Mouse (Mus musculus): ENCODE data around the gene Cox11.

Cox11 gene

DNA sequence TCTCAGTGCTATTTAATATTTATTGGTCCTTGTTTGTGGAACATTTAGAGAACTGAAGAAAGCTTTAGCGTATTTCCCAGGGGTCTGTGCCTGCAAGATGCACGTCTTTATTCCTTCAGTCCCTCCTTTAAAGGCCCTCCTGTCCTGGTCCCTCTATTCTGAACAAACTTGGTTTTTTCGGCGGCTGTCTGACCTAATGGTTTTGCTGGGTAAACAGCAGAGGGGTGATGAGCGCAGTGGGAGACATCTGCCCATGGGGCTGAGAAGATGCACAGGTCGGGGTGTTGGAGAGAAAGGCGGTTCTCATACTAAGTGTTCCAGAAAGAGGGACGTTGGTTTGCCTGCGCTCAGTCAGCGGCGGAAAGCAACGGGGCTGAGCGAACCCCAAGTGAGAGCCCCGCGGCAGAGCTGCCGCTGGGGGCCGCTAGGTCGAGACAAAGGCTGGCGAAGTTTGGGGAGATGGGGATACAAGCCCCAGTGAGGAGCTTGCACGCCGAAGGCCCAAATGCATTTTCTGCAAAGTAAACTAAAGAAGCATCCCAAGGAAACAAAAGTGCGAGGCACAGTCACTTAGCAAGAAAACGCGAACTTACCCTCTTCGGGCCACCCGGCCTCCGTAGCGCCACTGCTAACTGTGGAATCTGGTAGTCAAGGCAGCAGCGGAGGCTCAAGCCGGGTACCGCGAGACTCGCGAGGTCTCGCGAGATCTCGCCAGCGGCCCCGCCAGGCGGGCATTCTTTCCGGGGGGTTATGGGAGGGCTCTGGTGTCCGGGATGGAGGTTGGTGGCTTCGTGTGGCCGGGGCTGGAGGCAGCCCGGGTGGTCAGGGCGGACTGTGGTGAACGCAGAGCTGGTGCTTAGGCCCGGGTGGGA lies at the start of gene Cox11, which contains the start of gene Stxbp4:
Gene Cox11, plus strand, starts transcription at position 734 of the 872 bp plus-strand sequence.
Gene Stxbp4, minus strand, starts transcription at position 645 of the 872 bp plus-strand sequence.
- no peaks in the 10 kb centered on the region for H3K36me3 ChIP-seq (ENCODE audit: control insufficient read depth, insufficient read depth, low read length, poor library complexity, severe bottlenecking)
- peak; percentile 94 for DNase-seq (ENCODE audit: low read depth, low spot score)
- H3K27me3 ChIP-seq (ENCODE audit: control insufficient read depth, insufficient read depth, low read length, poor library complexity, severe bottlenecking), result no peaks in the 10 kb centered on the region

DNA sequence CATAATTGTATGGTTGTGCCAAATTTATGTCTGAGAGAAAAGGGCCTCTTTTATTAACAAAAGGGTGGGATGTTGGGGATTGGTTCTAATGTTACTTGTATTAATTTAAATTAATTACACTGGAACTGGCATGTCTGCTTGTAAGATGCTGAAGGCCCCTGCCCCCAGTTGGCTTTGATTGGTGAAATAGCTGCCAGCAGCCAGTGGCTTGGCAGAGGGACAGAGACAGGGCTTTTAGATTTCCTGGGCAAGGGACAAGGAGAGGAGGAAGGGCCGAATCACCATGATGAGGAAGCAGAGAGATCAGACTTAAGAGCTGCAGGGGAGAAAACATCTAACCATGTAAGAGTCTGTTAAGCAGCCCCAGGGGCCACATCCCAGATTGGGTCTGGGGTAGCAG lies 47.0 kb upstream of the Cox11 start:
- Histone ChIP-seq H3K27me3 (ENCODE audit: control insufficient read depth, insufficient read depth, low read length, poor library complexity, severe bottlenecking) (no peaks in the 10 kb centered on the region), H3K36me3 (ENCODE audit: control insufficient read depth, insufficient read depth, low read length, poor library complexity, severe bottlenecking) (no peaks in the 10 kb centered on the region)
- DNase-seq (ENCODE audit: low read depth, low spot score), result no peak

DNA sequence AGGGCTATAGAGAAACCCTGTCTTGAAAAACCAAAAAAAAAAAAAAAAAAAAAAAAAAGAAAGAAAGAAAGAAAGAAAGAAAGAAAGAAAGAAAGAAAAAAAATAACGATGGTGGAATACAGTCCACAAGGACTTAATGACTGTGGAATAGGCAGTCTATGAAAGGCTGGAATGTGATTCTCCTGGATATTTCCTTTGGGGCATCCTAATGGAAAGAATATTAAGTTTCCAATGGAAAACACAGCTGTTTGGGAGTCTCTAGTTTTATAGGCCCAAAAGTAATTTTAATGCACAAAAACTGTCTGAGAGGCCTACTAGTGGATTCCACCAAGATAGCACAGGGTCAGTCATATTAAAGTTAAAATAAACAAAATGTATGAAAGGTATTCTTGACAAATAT lies 42.1 kb upstream of the Cox11 start:
- DNase-seq (ENCODE audit: low read depth, low spot score), result no peak
- Histone ChIP-seq H3K27me3 (ENCODE audit: control insufficient read depth, insufficient read depth, low read length, poor library complexity, severe bottlenecking) (no peaks in the 10 kb centered on the region), H3K36me3 (ENCODE audit: control insufficient read depth, insufficient read depth, low read length, poor library complexity, severe bottlenecking) (no peaks in the 10 kb centered on the region)

DNA sequence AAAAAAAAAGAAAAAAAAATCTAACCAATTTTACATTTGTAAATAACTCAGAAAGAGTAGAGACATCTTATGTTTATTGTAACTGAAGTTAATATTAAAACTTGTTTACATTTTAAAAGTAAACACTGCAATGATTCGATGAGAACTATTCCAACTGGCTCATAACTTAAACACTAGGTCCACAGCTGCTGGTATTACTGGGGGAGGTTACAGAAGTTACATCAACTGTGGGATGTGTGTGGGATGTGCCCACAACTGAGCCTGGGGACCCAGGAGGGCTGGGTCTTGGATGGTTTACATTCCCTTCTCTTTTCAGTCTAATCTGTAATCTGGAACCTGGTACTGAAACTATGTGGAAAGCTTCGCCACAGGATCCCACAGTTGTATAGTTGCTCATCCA lies 34.9 kb upstream of the Cox11 start:
- H3K27me3 ChIP-seq (ENCODE audit: control insufficient read depth, insufficient read depth, low read length, poor library complexity, severe bottlenecking), result no peaks in the 10 kb centered on the region
- no peak for DNase-seq (ENCODE audit: low read depth, low spot score)
- no peaks in the 10 kb centered on the region for H3K36me3 ChIP-seq (ENCODE audit: control insufficient read depth, insufficient read depth, low read length, poor library complexity, severe bottlenecking)

DNA sequence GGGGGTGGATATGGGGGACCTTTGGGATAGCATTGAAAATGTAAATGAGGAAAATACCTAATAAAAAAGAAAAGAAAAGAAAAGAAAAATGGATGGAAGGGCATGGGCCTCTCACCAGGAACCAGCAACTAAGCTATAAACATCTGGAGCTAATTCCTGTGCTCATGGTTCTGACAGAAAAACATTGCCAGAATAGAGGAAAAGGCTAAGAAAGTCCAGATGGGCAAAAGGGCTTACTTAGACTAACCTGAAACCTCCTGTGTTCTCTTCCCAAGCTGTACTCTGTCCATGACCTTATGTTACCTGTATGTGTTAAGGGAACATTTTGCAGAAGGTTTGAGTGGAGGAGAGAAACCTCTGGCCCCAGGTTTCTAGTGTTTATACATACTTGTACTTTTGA lies 25.9 kb upstream of the Cox11 start:
- no peak for DNase-seq (ENCODE audit: low read depth, low spot score)
- H3K36me3 ChIP-seq (ENCODE audit: control insufficient read depth, insufficient read depth, low read length, poor library complexity, severe bottlenecking), result no peaks in the 10 kb centered on the region
- no peaks in the 10 kb centered on the region for H3K27me3 ChIP-seq (ENCODE audit: control insufficient read depth, insufficient read depth, low read length, poor library complexity, severe bottlenecking)

DNA sequence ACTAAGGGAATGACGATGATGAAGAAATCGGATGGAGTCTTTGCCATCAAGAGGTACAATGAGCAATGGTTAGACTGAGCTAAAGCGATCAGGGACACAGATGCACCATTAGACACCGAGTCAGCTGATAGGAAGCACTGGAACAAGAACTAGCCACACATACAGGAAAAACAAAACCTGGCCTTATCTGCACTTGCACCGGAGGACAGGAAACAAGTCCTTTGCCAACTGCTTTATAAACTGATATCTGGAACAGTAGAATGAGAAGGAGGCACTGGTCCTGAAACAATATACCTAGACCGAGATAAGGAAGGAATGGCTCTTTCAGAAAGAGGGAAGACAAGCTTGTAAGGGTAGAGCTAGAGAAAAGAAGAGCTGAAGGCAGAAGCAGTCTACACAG lies 23.2 kb upstream of the Cox11 start:
- no peaks in the 10 kb centered on the region for H3K27me3 ChIP-seq (ENCODE audit: control insufficient read depth, insufficient read depth, low read length, poor library complexity, severe bottlenecking)
- DNase-seq (ENCODE audit: low read depth, low spot score), result no peak
- H3K36me3 ChIP-seq (ENCODE audit: control insufficient read depth, insufficient read depth, low read length, poor library complexity, severe bottlenecking), result no peaks in the 10 kb centered on the region

DNA sequence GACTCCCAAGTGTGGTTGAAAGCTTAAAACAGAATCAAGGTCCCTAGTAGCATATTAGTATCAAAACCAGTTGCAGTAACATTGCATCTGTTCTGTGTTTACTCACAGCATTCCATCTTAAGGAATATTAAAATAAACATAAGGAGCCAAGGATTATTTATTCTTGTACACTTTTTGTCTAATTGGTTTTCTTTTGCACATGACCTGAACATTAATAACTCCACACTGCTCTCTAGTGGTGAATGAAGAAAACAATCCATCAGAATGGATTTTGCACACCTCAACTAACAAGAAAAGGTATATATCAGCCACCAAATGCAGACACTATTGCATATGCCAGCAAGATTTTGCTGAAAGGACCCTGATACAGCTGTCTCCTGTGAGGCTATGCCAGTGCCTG lies 21.5 kb upstream of the Cox11 start:
- no peaks in the 10 kb centered on the region for H3K36me3 ChIP-seq (ENCODE audit: control insufficient read depth, insufficient read depth, low read length, poor library complexity, severe bottlenecking)
- H3K27me3 ChIP-seq (ENCODE audit: control insufficient read depth, insufficient read depth, low read length, poor library complexity, severe bottlenecking), result no peaks in the 10 kb centered on the region
- DNase-seq (ENCODE audit: low read depth, low spot score), result peak; percentile 44

DNA sequence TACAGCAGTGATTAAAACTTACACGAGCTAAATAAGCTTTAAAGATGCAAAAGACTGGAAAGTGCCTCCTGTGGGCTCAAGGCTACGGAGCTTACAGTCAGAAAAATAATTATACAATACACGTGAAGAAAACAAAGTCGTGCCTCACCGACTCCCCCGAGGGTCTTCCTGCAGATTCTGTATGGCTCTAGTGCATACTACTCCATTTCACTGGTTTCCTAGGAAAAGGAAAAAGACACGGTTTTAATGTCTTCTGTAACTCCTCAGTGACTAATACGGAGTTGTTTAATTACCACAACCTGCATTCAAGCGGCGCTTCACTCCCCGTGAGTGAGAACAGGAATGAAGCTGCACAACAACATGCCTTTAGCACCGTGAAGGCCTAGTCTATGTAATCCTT lies 15.9 kb upstream of the Cox11 start:
- DNase-seq (ENCODE audit: low read depth, low spot score), result no peak
- Histone ChIP-seq H3K27me3 (ENCODE audit: control insufficient read depth, insufficient read depth, low read length, poor library complexity, severe bottlenecking) (no peaks in the 10 kb centered on the region), H3K36me3 (ENCODE audit: control insufficient read depth, insufficient read depth, low read length, poor library complexity, severe bottlenecking) (no peaks in the 10 kb centered on the region)

DNA sequence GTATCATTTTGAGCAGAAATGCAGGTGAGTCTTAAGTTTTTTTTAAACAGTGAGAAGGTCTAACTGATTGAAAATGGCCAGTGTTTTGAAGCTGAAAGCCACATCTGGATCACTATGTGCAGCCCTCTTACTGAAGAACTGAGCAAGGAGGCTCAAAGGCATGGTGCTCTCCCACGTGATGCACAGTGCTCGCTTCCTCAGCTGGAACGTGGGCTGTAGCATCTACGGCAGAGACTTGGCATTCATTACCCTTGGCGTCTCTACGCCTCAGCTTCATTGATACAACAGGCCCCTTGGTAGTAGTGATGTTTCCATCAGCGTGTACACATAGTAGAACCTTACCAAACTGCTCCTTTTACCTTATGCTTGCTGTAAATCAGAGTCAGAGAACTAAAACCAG lies 15.5 kb upstream of the Cox11 start:
- H3K36me3 ChIP-seq (ENCODE audit: control insufficient read depth, insufficient read depth, low read length, poor library complexity, severe bottlenecking), result no peaks in the 10 kb centered on the region
- no peak for DNase-seq (ENCODE audit: low read depth, low spot score)
- H3K27me3 ChIP-seq (ENCODE audit: control insufficient read depth, insufficient read depth, low read length, poor library complexity, severe bottlenecking), result no peaks in the 10 kb centered on the region

DNA sequence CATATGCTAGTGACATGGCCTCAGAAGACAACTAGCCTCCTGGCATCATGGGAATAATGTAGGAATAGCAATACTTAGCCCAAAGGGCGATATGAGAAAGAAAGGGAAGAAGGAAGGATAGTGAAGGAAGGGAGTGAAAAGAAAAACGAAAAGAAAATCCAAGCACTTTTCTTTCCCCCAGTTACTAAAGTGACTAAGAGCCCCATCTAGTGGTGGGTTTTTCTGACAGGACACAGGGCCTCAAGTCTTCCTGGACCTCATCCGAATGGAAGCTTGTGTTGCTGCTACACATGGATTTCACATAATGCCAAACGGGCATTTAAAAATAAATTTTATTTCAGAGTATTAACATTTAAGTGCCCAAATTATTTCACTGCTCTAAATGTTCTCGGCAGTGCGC lies 14.5 kb upstream of the Cox11 start:
- DNase-seq (ENCODE audit: low read depth, low spot score), result peak; percentile 60
- no peaks in the 10 kb centered on the region for H3K27me3 ChIP-seq (ENCODE audit: control insufficient read depth, insufficient read depth, low read length, poor library complexity, severe bottlenecking)

DNA sequence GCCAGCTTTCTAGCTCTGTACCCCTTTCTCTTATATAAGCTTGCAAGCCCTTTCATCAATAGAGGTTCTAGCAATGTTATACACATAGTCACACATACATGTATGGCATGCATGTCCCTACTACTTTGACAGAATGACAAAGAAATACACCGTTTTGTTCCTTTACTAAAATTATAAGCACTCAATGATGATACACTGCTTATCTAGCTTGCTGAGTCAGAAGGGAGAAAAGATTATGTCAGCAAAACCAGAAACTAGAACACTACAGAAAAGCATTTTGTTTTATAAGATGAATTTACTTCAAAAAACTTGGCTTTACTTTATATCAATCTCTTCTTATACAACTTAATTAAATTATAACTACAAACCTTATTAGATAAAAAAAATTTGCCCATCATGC lies 12.8 kb upstream of the Cox11 start:
- no peak for DNase-seq (ENCODE audit: low read depth, low spot score)
- H3K27me3 ChIP-seq (ENCODE audit: control insufficient read depth, insufficient read depth, low read length, poor library complexity, severe bottlenecking), result no peaks in the 10 kb centered on the region
- H3K36me3 ChIP-seq (ENCODE audit: control insufficient read depth, insufficient read depth, low read length, poor library complexity, severe bottlenecking), result no peaks in the 10 kb centered on the region

More for the DNA sequence above, 14.5 kb upstream of the Cox11 start:
- H3K36me3 ChIP-seq (ENCODE audit: control insufficient read depth, insufficient read depth, low read length, poor library complexity, severe bottlenecking), result no peaks in the 10 kb centered on the region

DNA sequence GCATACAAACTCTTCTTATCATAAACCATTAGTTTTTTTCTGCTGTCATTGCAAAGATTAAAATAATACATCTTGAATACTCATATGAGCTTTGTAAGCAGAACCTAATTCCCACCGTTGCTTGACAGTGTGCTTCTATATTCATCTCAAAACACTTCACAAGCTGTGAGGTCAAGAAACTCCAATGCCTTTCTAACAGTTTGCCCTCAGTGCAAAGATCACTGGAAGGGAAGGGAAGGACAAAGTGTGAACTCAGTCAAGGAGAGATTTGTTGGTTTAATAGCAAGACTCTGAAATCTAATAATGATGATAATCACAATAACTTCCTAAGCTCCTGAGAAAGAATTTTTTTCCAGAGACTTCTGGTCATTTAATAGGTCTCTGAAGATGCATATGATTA lies 10.2 kb upstream of the Cox11 start:
- DNase-seq (ENCODE audit: low read depth, low spot score), result no peak
- H3K27me3 ChIP-seq (ENCODE audit: control insufficient read depth, insufficient read depth, low read length, poor library complexity, severe bottlenecking), result no peaks in the 10 kb centered on the region
- no peaks in the 10 kb centered on the region for H3K36me3 ChIP-seq (ENCODE audit: control insufficient read depth, insufficient read depth, low read length, poor library complexity, severe bottlenecking)

DNA sequence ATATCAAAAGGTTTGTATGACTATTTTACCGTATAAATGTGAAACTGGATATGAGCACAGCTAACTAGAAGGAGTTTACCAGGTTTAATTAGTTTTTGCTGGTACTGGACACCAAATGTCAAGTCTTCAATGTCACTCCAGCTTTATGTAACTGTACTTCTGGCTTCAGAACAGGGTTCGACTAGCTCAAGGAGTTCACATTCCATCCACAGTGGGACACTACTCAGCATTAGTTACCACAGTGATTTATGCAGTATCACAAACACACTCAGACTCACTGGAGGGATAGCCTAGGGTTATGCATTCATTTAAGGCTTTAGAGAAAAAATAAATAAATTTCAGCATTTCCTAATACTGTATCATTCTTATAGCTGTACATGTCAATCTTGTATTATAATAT lies 5.5 kb upstream of the Cox11 start:
- no peak for DNase-seq (ENCODE audit: low read depth, low spot score)
- no peaks in the 10 kb centered on the region for H3K36me3 ChIP-seq (ENCODE audit: control insufficient read depth, insufficient read depth, low read length, poor library complexity, severe bottlenecking)
- no peaks in the 10 kb centered on the region for H3K27me3 ChIP-seq (ENCODE audit: control insufficient read depth, insufficient read depth, low read length, poor library complexity, severe bottlenecking)

DNA sequence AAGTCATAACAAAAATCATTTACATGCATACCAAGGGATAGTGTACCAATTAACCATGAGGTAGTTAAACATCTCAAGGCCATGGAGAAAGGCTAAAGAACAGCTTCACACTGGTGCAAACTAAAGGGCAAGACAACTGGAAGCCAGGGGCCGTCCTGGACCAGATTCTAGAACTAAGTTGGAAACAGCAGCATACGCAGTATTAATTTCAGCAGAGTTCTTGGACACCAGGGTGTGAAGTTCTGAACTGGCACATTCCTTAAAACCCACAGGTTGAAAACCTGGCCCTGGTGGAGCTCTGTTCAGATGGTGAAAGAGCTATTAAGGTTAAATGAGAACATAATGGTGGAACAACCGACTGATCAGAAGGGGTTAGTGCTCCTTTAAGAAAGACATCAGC lies 3.3 kb upstream of the Cox11 start:
- Histone ChIP-seq H3K36me3 (ENCODE audit: control insufficient read depth, insufficient read depth, low read length, poor library complexity, severe bottlenecking) (no peaks in the 10 kb centered on the region), H3K27me3 (ENCODE audit: control insufficient read depth, insufficient read depth, low read length, poor library complexity, severe bottlenecking) (no peaks in the 10 kb centered on the region)
- no peak for DNase-seq (ENCODE audit: low read depth, low spot score)

DNA sequence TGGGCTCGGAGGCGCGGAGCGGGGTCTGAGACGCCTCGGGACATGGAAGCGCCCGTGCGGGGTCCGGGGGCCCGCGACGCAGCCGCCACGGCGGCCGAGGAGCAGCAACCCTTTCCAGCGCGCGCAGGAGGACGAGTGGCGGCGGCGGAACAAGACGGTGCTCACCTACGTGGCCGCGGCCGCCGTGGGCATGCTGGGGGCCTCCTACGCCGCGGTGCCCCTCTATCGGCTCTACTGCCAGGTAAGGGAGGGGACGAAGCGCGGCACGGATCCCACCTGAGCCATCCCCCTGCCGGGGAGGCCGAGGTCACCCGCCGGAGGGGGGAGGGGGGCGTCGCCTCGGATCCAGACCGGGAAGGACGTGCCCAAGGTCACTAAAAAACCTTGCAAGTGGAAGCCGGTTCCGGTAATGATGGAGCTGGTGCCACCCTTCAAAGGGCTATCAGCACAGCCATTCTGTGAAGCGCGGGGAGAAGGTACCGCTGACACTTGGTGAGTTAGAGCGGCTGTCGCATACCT lies 398 bp downstream of the Cox11 start:
- no peaks in the 10 kb centered on the region for H3K36me3 ChIP-seq (ENCODE audit: control insufficient read depth, insufficient read depth, low read length, poor library complexity, severe bottlenecking)
- H3K27me3 ChIP-seq (ENCODE audit: control insufficient read depth, insufficient read depth, low read length, poor library complexity, severe bottlenecking), result no peaks in the 10 kb centered on the region
- no peak for DNase-seq (ENCODE audit: low read depth, low spot score)

Data from splenic B cell, adult 2 months (primary cell).